Mouse (Mus musculus) adrenal gland, postnatal 10 days (tissue): Measurements from ENCODE around the gene Gm5127. TPM values are rescaled to one million over a fixed set of nuclear protein-coding genes. Genes with fewer than 3 reads are reported as not detected.
A peak's percentile ranks its signal among the peaks of the same experiment; 100 is the strongest.

Experiments
- DNase-seq: peaks from one replicate; pipeline ENCODE4 v3.0.0; 2021; ENCODE audit warnings: mixed read lengths
- long read RNA-seq, 2 experiments: library from polyadenylated mRNA; stranded (forward); transcript quantifications; one replicate each; pipeline ENCODE4 v2.0.0; 2021
- total RNA-seq, 2 experiments: library from RNA; stranded (reverse); gene quantifications; 2 replicates each; pipeline ENCODE4 v1.2.3; 2021

Gm5127 gene
- not detected for total RNA-seq
- long read RNA-seq, experiment 1, result 0 reads
- long read RNA-seq, experiment 2, result 0 reads

DNA sequence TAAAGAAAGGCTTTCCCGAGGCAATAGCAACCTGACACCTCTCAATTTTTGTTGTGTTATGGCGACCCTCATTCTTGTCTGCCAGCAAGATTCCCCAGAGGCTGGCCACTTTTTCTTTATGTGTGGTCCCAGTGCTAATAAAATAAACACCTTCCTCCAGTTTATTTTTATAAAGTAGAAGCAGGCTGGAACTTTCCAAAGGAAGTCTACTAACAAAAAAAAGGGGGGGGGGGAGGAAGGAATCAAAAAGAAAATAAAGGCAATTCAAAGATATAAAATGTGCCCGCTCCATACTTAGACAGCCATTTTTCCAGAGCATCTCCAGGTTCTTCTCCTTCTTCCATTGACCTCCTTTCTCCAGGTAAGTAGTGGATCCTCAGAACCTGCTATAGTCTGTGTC is at the start of gene Gm5127:
Gm5127 (plus strand) TSS at position 301 of the 400 bp plus-strand sequence.
- no peak for DNase-seq

DNA sequence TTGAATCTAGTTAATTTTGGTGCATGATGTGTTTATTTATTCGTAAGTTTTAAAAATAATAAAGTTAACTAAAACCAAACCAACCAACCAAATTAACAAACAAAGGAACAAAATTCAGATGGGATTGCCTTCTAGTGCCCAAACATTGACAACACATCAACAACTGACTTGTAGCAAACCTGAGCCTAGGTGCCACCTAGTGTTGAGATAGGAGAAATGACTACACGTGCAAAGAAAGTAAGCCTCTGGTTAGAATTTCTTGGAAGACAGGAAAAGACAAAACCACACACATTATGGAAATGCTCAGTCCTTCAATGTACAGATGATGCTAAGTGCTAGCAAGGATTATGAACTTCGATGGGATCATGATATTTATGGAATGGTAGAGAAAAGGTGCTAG is 46.6 kb upstream of the Gm5127 start:
- no peak for DNase-seq

DNA sequence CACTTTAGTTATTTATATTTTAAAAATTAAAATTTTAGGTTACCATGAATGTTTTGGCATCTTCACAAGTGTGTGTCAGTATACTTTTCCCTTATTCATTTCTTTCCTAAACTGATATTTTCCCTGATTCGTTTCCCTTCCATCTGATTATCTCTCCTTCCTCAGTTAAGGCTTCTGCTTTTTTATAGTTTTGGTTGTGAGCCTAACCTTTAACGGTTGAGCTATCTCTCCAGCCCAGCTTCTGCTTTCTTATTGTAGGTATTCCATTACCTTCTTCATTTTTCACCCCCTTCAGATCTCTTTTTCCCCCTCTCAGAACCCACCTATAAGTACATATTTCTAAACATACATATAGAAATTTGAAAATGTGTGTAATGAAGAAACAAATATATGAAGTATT is 27.5 kb upstream of the Gm5127 start:
- no peak for DNase-seq

DNA sequence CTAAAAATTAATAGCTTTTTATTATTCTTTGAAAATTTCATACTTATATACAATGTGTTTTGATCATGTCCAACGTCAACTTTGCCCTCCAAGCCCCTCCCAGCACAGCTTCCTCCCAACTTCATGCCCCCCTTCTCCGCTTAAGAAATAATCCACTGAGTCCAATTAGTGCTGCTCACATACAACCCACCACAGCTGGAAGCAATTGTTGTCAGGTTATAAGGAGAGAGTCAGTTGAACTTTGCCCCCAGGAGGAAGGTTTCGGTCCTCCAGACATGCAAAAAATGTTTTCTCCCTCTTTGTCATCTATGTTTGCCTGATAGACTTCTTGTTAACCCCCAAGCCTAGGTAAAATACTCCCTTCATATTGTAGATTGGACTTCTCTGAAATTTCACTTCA is 4.0 kb upstream of the Gm5127 start:
- no peak for DNase-seq

DNA sequence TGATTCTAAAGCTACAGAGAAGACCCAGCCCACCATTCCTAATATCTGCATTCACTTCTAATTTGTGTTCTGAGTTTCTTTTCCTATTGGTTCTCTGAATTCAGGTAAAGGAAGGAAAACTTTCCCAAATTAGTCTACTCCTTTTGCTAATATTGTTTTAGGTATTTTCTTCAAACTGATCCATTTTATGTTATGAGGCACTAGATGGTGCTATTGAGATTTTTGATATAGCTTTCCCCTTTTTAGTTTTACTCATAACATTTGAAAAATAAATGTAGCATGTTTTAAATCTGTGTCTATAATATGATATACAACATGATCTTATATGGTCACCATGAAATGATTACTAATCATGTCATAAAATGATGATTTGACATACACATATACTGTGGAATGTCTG is 2.6 kb upstream of the Gm5127 start:
- DNase-seq, result no peak

DNA sequence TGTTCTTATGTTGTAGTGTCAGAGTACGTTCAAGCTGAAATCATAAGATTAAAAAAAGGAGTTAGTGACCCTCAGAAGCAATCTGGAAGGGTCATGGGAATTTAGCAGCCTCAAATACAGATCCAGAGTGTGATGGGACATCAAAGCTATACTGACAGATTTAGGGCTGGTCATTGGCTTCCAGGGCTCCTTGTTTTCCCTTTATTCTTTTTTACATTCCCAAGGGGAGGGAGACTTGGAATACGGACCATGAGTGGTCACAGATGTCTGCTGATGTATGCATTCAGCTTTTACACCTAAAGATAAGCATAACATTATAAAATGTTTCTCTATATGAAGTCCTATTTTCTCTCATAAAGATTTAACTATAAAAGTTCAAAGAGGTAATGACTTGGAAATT is 789 bp upstream of the Gm5127 start:
- no peak for DNase-seq

DNA sequence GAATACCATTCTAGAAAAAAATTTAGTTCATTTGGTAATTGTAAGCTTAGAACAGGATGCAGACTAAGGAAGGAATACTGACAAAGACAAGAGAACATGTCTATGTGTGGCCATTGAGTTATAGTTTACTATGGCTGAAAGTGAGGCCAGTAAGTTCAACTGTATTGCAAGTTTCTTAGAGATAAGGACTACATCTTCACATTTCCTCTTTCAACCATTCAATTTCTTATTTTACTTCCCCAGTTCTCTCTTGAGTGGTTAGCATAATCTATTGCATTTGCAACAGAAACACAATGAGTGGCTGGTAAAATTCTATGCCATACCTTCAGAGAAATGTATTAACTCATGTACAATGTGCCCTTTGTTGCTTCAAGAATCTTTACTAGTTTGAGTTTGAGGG is 10.9 kb downstream of the Gm5127 start:
- DNase-seq, result no peak

DNA sequence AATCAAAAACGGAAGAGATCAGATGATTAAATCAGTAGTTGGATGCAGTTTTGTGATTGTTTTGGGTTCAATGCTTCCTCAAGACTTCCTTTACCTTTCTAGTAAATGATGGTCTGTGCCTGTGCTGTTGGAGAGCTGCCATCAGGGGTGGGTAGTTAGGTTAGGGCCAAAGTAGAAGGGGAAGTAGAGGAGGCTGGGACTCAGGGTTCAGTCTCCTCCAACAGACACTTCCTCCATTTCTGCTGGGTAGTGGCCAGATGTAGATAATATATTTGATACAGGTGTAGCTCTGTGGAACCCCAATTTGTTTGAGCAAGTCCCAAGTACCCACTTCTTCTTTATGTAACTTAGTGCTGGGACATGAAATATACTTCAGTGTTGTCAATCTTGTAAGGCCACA is 12.9 kb downstream of the Gm5127 start:
- no peak for DNase-seq

DNA sequence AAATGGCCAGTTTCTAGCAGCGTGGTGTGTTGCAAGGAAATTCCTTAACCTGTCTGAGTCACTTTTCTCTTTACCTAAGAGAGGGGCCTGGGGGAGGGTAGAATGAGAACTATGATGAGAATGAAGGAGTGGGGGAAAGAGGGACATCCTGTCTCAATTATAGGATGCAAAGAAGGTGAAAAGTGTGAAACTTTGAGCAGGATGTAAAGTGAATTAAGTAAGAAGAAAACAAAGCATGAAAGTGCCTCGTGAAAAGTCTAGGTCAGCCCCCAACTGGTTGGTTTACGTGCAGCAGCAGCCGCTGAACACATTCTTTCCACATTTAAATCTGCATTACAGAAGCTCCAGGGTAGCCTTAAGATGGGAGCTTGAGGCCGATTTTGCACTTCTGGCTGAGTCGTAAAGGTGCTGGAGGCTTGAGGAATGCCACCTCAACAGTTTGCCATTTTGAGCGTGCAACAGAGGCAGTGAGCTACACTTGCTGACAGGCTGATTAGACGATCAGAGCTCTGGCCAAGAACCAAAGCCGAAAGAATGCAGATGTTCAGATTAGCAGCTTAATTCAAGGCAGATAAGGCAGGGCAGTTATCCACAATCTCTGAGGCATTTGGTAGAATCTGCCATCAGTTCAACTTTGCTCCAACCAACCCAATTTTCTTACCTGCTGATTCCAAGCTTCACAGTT is 19.7 kb downstream of the Gm5127 start:
- no peak for DNase-seq

DNA sequence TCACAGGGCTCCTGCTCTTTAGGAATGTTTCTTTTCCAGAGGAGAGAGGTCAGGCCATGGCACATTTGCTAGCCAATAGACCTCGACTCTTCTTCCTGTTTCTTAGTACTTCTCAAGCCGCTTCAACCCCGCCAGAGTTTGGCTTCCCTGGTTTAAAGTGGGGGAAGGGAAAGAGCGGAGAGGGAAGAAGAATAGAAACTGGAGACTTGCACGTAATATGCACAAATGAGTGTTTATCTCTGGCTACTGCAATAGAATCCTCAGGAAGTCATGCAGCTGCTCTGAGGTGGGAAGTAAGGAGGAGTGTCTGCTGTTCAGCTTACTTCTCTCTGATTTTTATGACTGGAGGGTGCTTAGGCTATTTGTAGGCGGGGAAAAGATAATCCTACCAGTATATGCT is 20.4 kb downstream of the Gm5127 start, which contains the start of gene Cysltr1:
Cysltr1 (minus strand) TSS at position 294 of the 400 bp plus-strand sequence.
- DNase-seq, result peak; percentile 1

DNA sequence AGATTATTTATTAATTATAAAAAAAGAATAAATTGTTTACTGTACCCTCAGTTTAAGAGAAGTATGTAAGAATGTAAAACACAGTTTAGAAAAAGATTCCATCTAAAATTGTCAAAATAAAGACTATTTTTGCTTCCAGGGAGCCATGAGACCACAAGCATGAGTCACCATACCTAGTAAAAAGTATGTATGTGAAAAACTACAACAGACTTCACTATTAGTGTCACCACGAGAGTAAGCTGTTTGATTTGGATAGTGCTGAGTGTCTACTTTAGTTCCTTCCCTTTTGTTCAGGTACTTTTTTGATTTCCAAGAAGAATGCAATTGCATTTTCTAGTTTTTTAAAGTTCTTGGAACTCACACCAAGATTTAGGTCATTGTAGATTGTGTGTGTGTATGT is 39.5 kb downstream of the Gm5127 start:
- DNase-seq, result no peak

DNA sequence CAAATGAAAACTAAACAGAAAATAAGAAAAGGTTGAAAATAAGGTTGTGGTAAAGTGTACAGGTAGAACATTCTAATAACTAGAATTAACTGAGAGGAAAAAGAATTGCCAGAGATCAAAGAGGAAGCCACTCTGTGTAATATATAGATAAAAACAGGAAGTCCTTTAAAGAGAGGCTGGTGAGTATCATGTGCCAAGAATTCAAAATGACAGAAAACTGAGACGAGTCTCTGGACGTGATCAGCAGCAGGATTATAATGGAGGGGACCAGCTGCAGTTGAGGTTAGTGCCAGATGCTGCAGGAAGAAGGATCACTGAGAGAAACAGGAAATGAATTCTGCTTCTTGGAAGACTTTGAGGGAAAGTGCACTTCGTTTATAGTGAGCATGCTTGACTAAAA is 40.7 kb downstream of the Gm5127 start:
- DNase-seq, result no peak

DNA sequence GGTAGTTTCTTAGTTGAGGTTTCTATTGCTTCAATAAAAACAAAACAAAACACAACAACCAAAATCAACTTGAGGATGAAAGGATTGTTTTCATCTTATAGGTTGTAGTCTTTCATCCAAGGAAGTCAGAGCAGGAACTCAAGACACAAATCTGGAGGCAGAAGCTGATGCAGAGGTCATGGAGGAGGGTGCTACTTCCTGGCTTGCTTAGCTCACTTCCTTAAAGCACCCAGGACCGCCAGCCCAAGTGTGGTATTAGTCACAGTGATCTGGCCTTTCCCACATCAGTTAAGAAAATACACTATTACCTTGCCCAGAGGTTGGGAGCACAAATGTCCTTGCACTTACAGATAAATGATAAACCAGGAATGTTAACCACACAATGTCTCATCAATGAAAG is 45.5 kb downstream of the Gm5127 start:
- DNase-seq, result no peak

DNA sequence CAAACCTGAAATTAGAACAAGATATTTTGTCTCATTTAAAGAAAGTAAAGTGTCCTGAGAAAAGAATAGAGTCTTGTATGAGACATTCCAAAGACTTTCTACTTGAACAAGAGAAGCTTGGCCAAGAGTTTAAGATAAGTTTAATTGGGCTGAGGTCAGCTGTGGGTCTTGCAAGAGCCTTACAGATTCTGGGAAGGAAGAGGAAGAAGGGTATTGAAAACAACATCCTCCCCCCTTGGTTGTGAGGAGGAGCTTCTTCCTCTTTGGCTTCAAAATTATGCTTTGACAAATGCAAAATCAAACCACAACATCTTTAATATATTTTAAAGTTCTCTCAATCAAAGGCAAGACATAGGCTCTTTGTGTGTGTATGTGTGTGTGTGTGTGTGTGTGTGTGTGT is 50.6 kb downstream of the Gm5127 start:
- no peak for DNase-seq

DNA sequence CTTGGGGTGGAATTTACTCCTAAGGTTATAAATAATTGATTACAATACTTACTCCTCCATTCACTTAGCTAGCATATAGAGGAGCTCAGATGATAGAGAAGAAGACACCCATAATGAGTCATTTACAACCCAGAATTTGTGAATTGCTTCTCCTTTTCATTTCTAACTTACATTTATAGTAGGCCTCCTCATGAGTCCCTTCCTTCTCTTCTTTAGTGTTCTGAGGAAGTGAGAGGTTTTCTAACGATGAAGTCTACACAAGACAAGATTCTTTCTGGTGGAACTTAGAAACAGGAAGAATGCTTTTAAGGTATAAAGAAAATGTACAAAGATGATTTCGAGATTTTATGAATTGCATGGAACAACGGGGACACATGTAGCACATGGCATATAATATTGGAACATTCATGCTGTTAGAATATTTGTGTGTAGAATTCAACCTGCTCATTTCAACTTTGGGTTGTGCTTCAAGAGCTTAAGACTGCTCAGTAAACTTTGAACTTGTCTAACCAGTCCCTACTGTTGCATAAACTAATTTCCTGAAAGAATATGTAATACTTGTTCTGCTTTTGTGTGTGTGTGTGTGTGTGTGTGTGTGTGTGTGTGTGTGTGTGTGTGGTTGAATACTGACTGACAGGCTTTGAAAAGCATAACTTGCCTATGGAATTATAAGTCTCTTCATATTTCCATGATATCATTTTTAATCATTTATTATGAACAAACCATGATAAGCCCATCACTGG is 52.0 kb downstream of the Gm5127 start:
- DNase-seq, result no peak

DNA sequence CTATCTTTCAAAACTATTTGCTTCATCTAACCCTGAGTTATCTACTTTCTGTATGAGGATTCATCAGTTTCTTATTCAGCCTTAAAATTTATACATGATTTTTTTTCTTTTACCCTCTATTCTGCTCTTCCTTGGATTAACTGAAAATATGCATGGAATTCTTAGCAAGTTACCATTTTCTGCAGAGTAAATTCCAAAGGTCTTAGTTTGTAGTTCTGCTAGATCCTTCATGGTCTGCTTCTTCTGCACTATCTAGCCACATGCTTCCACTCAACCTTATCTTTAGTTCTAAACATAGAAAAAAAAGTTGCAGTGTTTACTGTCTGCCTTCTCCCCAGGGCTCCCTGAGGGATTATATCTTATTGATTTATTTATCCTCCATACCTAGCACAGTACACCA is 79.1 kb downstream of the Gm5127 start:
- DNase-seq, result no peak

DNA sequence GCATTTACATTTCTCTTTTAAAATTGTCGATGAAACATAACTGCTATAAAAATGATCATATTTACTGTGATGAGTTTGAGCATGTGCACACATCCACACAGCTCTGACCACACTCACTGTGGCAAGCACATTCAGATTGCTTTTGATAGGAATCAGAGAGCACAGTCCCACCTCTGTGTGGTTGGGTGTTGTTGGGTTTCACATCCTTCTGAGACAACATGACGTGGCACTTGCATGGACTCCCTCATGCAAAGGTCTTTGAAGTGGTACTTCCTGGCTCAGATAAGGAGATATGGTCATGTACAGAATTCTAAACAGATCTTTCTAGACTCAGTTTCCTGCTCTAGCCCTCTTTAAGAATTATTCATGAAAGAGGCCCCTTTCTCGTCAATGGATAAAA is 121.6 kb downstream of the Gm5127 start:
- no peak for DNase-seq

DNA sequence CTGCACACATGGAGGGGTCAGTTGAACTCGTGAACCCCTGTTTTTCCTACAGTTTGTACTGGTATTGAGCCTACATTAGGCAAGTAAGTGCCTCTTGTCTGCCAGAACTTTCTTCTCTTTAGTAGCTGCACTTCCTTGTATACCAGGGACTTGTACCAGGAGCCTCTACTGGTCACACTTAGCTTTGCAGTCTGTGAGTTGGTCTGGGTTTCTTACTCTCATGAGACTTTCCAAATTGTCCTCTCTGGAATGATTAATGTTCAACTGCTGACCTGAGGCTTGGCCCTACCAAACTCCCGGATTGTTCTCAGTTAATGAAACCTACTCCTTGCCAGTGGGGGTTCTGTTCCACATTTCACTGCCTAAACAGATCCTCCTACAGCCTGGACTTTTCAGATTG is 134.2 kb downstream of the Gm5127 start:
- DNase-seq, result peak; percentile 1

DNA sequence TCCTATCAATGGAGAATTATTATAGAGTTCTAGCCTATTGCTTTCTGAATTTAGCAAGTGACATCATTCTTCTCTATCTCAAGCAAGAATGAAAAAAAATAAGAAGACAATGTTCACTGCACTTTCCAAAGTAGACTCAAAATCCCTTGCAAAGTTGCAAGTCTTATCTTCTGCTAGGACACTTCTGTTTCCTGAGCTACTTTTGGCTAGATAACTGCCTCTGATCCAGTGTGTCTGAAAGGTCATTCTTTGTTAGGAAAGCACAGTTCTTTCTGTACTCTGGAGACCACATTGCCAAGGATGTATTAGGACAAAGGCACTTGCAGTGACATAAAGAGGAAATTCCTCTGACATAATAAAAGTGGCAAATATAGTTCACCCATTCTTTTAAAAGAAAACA is 159.3 kb downstream of the Gm5127 start:
- DNase-seq, result no peak

DNA sequence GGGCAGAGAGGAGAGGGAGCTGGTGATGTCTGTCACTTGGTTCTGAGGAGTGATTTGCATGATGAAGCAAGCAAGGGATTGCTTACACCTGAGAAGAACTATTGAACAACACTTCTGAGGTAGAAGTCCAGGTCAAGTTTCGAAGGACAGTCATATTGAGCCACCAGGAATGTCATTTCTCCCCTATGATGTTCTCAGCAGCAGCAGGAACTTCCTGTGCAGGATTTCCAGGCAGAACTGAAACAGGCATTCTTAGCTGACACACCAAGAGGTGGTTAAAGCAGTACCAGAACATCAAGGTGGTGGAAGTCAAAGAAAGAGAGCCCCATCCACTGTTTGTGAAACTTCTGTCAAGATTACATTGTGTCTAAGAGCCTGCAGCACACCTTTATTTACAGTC is 172.3 kb downstream of the Gm5127 start:
- DNase-seq, result no peak
